Mouse (Mus musculus): ENCODE measurements around the gene Fgfr1op2.

The Fgfr1op2 gene

GRCm38 (mm10) chr6:146603651-146604050, 26.6 kb downstream of the Fgfr1op2 start:
- no peak for DNase-seq (ENCODE audit: low read depth, low spot score)

DNA sequence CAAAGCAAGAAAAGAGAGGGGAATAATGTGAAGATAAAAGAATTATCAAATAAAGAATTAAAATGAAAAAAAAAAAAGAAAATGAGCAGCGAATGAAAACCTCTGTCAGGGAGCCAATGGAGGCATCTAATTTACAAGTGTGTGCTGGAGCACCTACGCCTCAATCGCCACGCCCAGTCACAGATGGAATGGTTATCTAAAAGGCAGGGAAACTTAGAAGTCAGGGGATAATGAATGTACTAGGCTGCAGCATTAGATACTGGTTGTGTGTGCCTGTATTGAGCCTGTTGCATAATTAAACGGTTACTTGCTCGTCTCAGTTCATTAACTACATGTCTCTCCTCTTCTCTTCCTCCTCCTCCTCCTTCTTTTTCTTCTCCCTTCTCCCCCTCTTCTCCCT, 34.4 kb downstream of the Fgfr1op2 start:
- no peak for DNase-seq (ENCODE audit: low read depth, low spot score)

- no peak for DNase-seq (ENCODE audit: low read depth, low spot score)
These were observed 34.9 kb downstream of the Fgfr1op2 start for GRCm38 (mm10) chr6:146611897-146612296.

DNA sequence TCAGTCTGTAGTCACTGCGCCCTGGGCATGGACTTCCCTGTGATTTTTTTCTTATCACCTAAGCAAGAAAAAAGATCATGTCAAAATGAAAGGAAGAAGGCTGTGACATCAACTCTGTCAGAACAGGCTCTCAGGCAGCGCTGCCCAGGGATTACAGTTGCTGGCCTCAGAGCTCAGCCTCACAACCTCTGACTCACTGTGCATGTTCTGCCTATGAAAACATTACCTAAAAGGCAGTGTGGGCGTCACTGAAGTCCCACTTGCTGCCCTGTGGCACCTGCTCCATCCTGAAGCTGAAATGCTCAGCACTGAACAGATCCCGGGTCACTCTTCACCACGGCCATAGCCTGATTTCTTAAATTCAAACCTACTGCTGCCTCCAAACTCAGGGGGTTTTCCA, 35.7 kb downstream of the Fgfr1op2 start:
- DNase-seq (ENCODE audit: low read depth, low spot score): no peak

DNA sequence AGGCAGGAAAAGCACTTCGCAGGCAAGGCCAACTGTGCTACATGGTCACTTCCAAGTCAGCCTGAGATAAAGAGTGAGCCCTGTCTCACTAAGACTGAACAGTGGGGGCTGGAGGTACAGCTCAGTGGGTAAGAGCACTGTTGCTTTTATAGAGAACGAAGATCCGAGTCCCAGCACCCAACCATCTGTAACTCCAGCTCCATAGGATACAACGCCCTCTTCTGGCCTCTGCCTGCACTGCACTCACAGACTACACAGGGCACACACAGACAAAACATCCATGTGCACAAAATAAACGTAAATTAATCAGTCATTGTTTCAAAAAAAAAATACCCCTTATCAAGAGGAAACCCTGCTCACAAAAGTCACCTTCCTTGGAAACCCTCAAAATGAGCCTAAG, 36.9 kb downstream of the Fgfr1op2 start:
- no peak for DNase-seq (ENCODE audit: low read depth, low spot score)

GRCm38 (mm10) chr6:146614541-146614940, 37.5 kb downstream of the Fgfr1op2 start:
- no peak for DNase-seq (ENCODE audit: low read depth, low spot score)

- DNase-seq (ENCODE audit: low read depth, low spot score): no peak
These were observed 38.9 kb downstream of the Fgfr1op2 start for GRCm38 (mm10) chr6:146615891-146616290.

DNA sequence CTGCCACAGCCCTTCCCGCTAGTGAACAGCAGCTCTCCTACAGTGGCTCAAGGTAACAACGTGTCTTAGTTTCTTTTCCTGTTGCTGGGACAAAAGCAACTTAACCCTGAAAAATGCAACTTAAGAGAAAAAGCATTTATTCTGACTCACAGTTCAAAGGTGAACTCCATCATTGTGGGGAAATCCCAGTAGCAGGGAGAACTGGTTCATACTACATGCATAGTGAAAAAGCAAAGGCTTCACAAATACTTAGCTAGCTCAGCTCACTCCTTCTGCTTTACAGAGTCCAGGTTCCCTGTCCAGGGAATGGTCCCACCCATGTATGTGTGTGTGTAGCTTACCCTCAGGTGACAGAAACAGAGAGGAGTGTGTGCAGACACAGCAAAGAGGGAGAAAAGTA, 39.7 kb downstream of the Fgfr1op2 start:
- no peak for DNase-seq (ENCODE audit: low read depth, low spot score)

- DNase-seq (ENCODE audit: low read depth, low spot score): no peak
These were observed 51.1 kb downstream of the Fgfr1op2 start for GRCm38 (mm10) chr6:146628123-146628522.

GRCm38 (mm10) chr6:146629781-146630756, 53.1 kb downstream of the Fgfr1op2 start:
- no peak for DNase-seq (ENCODE audit: low read depth, low spot score)

DNA sequence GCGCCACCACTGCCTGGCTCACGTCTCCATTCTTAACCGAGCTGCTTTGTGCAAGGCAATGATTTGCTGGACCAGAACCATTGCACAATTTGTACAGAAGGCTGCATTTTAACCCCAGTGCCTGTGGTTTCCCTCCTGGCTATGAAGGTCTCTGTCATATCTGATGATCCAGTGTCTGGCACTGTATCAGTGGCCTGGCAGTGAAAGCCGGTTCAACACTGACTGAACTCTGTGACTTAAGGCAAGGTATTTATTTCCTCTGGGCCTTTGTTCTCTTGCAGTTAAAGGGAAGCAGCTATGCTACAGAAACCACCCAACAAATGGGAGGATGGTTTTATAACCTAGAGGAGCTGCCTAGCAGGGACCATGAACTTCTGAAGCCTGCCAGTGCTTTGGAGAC, 54.0 kb downstream of the Fgfr1op2 start:
- DNase-seq (ENCODE audit: low read depth, low spot score): no peak

DNA sequence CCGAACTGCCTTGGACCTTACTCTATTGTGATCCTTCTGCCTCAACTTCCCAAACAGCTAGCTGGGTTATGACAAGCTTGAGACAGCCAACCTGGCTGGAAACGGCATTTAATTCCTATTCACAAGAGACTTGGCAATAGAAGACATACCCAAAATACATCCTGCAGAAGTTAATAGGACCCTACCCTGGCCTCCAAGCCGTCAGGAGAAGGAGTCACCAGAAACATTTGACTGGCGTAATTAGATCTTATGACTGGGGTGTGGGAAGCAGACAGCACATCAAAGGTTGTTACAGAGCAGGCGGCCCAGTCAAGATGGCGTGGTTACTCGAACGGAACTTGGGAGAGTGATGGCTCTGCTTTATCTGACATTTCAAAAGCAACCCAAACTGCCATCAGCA, 54.8 kb downstream of the Fgfr1op2 start:
- DNase-seq (ENCODE audit: low read depth, low spot score): no peak

DNA sequence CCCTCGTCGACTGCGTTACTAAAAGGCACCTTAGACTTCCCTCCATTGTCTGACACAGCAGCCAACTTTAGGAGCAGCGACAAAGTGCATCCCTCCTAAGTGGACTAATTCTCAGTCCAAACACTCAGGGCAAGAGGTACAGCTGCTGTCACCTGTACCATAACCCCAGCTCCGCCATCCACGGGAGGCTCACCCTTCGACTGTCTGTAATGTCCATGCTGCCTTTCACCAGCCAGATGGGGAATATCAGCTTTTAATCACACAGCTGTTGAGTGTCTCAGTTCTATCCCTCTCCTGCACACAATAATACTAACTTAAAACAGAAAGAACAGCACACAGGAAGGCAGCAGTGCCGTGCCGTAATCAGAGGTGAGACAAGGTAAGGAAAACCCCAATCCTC, 55.4 kb downstream of the Fgfr1op2 start:
- DNase-seq (ENCODE audit: low read depth, low spot score): no peak

- DNase-seq (ENCODE audit: low read depth, low spot score): no peak
These were observed 56.1 kb downstream of the Fgfr1op2 start for GRCm38 (mm10) chr6:146633097-146633496.

GRCm38 (mm10) chr6:146633629-146634014, 56.6 kb downstream of the Fgfr1op2 start:
- no peak for DNase-seq (ENCODE audit: low read depth, low spot score)

DNA sequence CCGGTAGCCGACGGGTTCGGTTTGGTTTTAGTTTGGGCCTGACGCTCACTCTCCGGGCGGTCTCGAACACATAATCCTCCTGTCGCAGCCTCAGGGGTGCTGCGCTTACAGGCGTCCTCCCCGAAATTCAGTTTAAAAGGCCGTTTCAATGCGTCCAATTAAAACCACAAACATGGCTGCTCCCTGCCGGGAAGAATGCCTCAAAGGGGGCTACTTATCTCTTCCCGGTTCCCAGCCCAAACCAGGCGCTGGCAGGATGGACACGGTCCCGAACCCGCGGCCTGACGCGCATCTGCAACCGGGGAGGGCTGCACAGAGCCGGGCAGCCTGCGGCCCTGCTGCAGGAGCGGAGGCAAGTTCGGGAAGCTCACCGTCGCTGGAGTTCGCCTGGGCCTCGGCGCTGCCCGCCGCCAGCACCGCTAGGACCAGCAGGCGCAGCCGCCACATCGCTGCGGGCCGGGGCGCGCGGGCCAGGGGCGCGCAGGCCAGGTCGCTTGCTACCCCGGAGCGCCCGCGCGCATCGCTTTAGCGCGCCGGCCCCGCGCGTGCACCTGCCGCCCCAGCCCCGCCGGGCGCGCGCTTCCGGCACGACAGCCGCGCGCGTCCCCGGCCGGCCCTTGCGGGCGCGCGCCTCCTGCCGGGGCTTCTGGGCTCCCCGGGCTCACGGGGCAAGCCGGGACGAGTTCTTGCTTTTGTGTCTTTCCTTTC, 57.2 kb downstream of the Fgfr1op2 start:
- DNase-seq (ENCODE audit: low read depth, low spot score): no peak

- no peak for DNase-seq (ENCODE audit: low read depth, low spot score)
These were observed 58.0 kb downstream of the Fgfr1op2 start for GRCm38 (mm10) chr6:146634759-146635606.

GRCm38 (mm10) chr6:146636482-146636881, 59.5 kb downstream of the Fgfr1op2 start:
- DNase-seq (ENCODE audit: low read depth, low spot score): no peak

- no peak for DNase-seq (ENCODE audit: low read depth, low spot score)
These were observed 63.3 kb downstream of the Fgfr1op2 start for GRCm38 (mm10) chr6:146640068-146640965.

- DNase-seq (ENCODE audit: low read depth, low spot score): no peak
These were observed 64.0 kb downstream of the Fgfr1op2 start for GRCm38 (mm10) chr6:146640991-146641390.

All from brain, embryonic 18.5 days (tissue).